Mouse (Mus musculus) midbrain, postnatal 0 days (tissue): ENCODE results near the gene Ly6g6e. TPM values are rescaled to one million over a fixed set of nuclear protein-coding genes. Genes with fewer than 3 reads are reported as not detected.
A peak's percentile ranks its signal among the peaks of the same experiment; 100 is the strongest.

Source experiments
- ATAC-seq: fragments of 200-750 bp; cut with Nextera tagmentation; 2 replicates; pipeline ENCODE4 v1.8.0; 2017; ENCODE audit warnings: moderate number of reproducible peaks, mild to moderate bottlenecking, moderate TSS enrichment, moderate library complexity; ENCODE audit not compliant: low FRiP score
- DNase-seq: peaks from one replicate; pipeline ENCODE4 v3.0.0-alpha.2; 2015; ENCODE audit warnings: low spot score
- H3K27ac ChIP-seq: fragments of 300-500 bp; sonication (generic); 2 replicates; pipeline ENCODE4 v1.5.1; 2014; ENCODE audit warnings: low read depth, mild to moderate bottlenecking, low read length, mixed read lengths
- H3K27me3 ChIP-seq: fragments of 300-500 bp; sonication (generic); 2 replicates; pipeline ENCODE4 v1.6.1; 2014; ENCODE audit warnings: low read length, control low read depth, mixed read lengths; ENCODE audit not compliant: insufficient read depth
- H3K36me3 ChIP-seq: fragments of 300-500 bp; sonication (generic); 2 replicates; pipeline ENCODE4 v1.6.1; 2014; ENCODE audit warnings: low read length, control low read depth, mixed read lengths; ENCODE audit not compliant: insufficient read depth
- H3K4me1 ChIP-seq: fragments of 300-500 bp; sonication (generic); 2 replicates; pipeline ENCODE4 v1.6.1; 2014; ENCODE audit warnings: mild to moderate bottlenecking, control low read depth, antibody characterized with exemption, low read length, mixed read lengths; ENCODE audit not compliant: insufficient read depth
- H3K4me2 ChIP-seq: fragments of 300-500 bp; sonication (generic); 2 replicates; pipeline ENCODE4 v1.6.1; 2014; ENCODE audit warnings: low read depth, mild to moderate bottlenecking, low read length, mixed read lengths; ENCODE audit not compliant: poor library complexity, severe bottlenecking
- H3K4me3 ChIP-seq: fragments of 300-500 bp; sonication (generic); 2 replicates; pipeline ENCODE4 v1.5.1; 2014; ENCODE audit warnings: low read depth, mild to moderate bottlenecking, low read length, moderate library complexity
- H3K9ac ChIP-seq: fragments of 300-500 bp; sonication (generic); replicated peaks from 2 replicates; pipeline ENCODE4 v1.6.1; 2014; ENCODE audit warnings: mild to moderate bottlenecking, low read length, moderate library complexity, mixed read lengths; ENCODE audit not compliant: poor library complexity, severe bottlenecking
- H3K9me3 ChIP-seq: fragments of 300-500 bp; sonication (generic); 2 replicates; pipeline ENCODE4 v1.6.1; 2016; ENCODE audit warnings: low read length, control low read depth
- CTCF ChIP-seq: IDR thresholded peaks from 2 replicates; pipeline ENCODE4 v1.5.1; 2016; ENCODE audit warnings: antibody characterized with exemption, mild to moderate bottlenecking
- WGBS: fragments of 180-500 bp; shearing (Covaris S2); extraction: QIAGEN DNeasy Blood & Tissue Kit; methylation state at CpG from one replicate; pipeline ENCODE4 v1.1.7; 2014; 5-methylcytosine and 5-hydroxymethylcytosine counted together
- polyA plus RNA-seq: library from polyadenylated mRNA; unstranded; fragments of >200 nt; fragmentation: Nextera tagmentation; extraction: Ambion mirVana; gene quantifications from 2 replicates; pipeline ENCODE4 v1.2.1, GENCODE M21; 2015
- total RNA-seq: library from RNA; depleted of rRNA; stranded (reverse); fragments of >200 nt; gene quantifications from 2 replicates; pipeline ENCODE4 v1.2.3, GENCODE M21; 2014

Ly6g6e gene
- total and polyA plus RNA-seq, 2 experiments from 2014 or later, result not detected

- Histone ChIP-seq H3K4me2 (peak overlapping the region; percentile 98), H3K9ac (peak overlapping the region; percentile 77; the same call in 1 of the 2 replicates), H3K4me1 (no peaks in the 10 kb centered on the region; the same call in 1 of the 2 replicates), H3K27me3 (no peaks in the 10 kb centered on the region), H3K36me3 (no peaks in the 10 kb centered on the region), H3K4me3 (no peak overlapping the region; the same call in 1 of the 2 replicates), H3K27ac (no peak overlapping the region), H3K9me3 (no peaks in the 10 kb centered on the region)
- DNase-seq (no peak), ATAC-seq (no peak)
- TF ChIP-seq CTCF, result no peak
- 84% methylated on average over 7 of the region's 7 CpGs for WGBS
Observed at GRCm38 (mm10) chr17:35044904-35045806, 31.5 kb upstream of the Ly6g6e start.

DNA sequence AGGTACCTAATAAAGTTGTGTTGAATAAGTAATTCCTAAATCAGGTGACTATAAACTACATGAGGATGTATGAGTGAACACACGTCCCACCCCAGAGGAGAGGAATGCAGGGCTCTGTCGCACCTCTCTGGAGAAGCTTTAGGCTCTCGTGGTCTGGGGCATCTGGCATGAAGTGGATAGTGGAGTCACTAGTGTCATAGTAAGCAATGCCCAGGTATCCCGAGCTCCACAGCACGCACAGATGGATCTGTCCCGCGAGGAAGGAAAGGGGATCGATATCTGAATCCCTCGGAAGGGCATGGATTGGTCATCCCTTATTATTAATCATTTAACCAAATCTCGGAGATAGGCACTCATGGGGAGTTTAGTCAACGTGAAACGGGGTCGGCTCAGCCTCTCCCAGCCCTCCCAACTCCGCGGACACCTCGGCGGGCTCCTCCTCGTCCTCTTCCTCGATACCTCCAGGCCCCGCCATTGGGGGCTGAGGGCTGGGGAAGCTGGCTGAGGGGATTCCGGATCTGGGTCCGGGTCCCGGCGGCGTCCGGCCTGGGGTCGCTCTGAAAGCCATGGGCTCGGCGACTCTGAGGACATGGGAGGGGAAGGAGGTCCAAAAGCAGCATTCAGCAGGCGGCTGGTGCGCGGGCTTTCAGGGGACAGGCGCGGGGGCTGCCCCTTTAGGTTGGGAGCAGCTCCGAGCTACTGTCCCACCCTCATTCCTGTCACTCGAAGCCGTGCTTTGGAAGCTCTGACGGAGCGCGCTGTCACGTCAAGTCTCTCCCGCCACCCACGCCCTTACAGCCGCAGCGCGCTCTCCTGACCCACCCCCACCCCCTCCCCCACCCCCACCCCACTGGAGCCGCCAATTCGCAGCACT lies 30.7 kb upstream of the Ly6g6e start:
- H3K4me2 ChIP-seq, result peak overlapping the region; percentile 98
- peak overlapping the region; percentile 59 for H3K4me3 ChIP-seq
- no peaks in the 10 kb centered on the region for H3K27me3 ChIP-seq
- no peak for DNase-seq
- no peaks in the 10 kb centered on the region; the same call in 1 of the 2 replicates for H3K4me1 ChIP-seq
- TF ChIP-seq CTCF, result no peak
- no peaks in the 10 kb centered on the region for H3K36me3 ChIP-seq
- H3K9me3 ChIP-seq, result no peaks in the 10 kb centered on the region
- peak overlapping the region; percentile 77 for H3K9ac ChIP-seq
- peak; percentile 17 for ATAC-seq
- H3K27ac ChIP-seq, result peak overlapping the region; percentile 47; the same call in 1 of the 2 replicates
- 6% methylated on average over 39 of the region's 48 CpGs for WGBS

DNA sequence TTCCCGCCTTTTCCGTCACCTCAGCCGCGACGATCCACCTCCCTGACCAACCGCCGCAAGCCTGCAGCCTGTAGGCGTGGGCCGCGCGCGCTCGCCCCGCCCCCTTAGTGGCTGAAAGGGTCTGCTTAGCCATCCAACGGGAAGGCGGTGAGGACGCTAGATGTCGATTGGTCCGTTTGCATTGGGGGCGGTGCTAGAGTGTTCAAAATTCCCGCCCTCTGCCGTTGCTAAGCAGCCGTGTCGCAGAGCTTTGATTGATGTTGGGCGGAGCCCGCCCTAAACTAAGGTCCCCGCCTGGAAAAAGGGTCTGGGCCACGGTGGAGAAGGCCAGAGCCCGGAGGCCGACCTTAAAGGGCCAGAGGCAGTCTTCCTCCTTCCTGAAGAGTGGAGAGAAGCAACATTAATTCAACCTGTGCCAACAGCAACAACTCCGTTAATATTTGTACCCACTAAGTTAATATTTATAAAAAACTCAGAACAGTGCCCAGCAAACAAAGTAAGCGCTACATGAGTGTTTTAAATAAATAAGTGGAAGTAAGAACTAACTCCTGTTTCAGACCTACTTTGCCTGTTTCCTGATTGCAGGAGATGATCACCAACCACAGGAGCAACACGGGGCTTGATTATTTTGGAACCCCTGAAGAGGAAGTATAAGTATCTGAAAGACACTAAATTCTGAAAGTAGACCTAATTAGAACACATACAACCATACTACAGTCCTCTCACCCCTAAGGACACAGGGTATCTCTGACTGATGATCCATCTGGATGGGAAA lies 29.8 kb upstream of the Ly6g6e start, which contains the start of gene Msh5:
Gene Msh5, minus strand, starts transcription at position 65 of the 775 bp plus-strand sequence.
- no peaks in the 10 kb centered on the region; the same call in 1 of the 2 replicates for H3K4me1 ChIP-seq

DNA sequence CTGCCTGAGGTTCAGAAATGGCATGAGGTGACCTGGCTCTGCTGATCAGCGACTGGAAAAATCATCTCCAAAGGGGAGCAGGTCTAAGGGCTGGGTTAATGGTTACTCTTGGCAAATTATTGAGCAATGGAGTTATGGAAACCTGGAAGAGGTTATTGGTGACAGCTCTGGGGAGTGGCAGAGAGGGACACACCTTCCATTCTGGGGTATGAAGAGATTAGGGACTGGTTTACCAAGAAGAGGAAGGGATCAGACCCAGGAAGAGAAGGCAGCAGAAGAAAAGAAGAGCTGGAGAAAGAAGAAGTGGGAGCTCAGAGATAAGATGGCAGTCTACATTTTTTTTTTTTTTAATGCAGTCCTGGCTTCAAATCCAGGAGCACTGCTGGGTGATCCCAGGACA lies 29.0 kb upstream of the Ly6g6e start:
- H3K4me2 ChIP-seq, result no peak overlapping the region
- no peaks in the 10 kb centered on the region for H3K36me3 ChIP-seq
- H3K27ac ChIP-seq, result no peak overlapping the region
- DNase-seq (no peak), ATAC-seq (no peak)
- TF ChIP-seq CTCF, result no peak
- no peak overlapping the region for H3K9ac ChIP-seq
- no peaks in the 10 kb centered on the region for H3K27me3 ChIP-seq
- H3K4me3 ChIP-seq, result no peak overlapping the region
- no peaks in the 10 kb centered on the region for H3K9me3 ChIP-seq
- 46% methylated on average over 1 of the region's 1 CpGs for WGBS
- no peaks in the 10 kb centered on the region; the same call in 1 of the 2 replicates for H3K4me1 ChIP-seq

More for the DNA sequence above, 29.8 kb upstream of the Ly6g6e start, which contains the start of gene Msh5:
- 3% methylated on average over 33 of the region's 33 CpGs for WGBS
- peak; percentile 99 for ATAC-seq
- Histone ChIP-seq H3K27me3 (no peaks in the 10 kb centered on the region), H3K36me3 (no peaks in the 10 kb centered on the region), H3K9ac (peak within 1 kb of the TSS; percentile 77), H3K4me3 (peak within 1 kb of the TSS; percentile 59), H3K27ac (peak within 1 kb of the TSS; percentile 47; the same call in 1 of the 2 replicates), H3K4me2 (peak within 1 kb of the TSS; percentile 98), H3K9me3 (no peaks in the 10 kb centered on the region)
- TF ChIP-seq CTCF, result no peak
- peak; percentile 99 for DNase-seq

DNA sequence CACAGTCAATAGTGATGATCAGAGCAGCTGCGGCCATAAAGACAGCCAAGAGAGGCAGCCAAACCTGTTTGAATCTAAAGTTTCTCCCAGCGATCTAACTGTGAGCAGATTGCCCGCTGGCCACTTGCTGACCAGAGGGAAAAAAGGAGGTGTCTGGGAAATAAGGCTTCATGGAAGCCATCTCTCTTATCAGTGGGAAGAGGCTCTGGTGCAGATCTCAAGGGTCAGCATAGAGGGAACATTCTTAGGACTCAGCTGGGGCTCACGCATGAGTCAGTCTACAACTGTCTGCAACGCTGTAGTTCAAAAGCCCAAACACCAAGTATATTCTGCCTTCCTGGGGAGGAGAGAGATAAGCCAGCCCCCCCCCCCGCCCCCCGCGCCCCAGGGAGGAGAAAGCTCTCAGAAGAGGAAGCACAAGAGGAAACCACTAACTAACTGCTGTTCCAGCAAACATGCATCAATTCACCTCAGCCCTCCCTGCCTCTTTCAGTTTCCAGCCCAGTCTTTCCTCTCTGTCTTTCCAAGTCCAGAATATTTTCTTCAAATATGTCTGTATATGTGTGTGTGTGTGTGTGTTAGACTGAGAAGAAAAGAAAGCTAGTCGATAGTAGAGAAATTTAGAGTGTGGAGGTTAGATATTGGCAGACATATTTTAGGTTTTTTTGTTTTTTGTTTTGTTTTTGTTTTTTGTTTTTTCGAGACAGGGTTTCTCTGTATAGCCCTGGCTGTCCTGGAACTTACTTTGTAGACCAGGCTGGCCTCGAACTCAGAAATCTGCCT lies 28.4 kb upstream of the Ly6g6e start:
- Histone ChIP-seq H3K9ac (no peak overlapping the region), H3K27ac (no peak overlapping the region), H3K36me3 (no peaks in the 10 kb centered on the region), H3K9me3 (no peaks in the 10 kb centered on the region), H3K27me3 (no peaks in the 10 kb centered on the region), H3K4me1 (no peaks in the 10 kb centered on the region; the same call in 1 of the 2 replicates), H3K4me2 (no peak overlapping the region), H3K4me3 (no peak overlapping the region)
- WGBS, result 34% methylated on average over 11 of the region's 11 CpGs
- no peak for DNase-seq
- TF ChIP-seq CTCF, result no peak
- no peak for ATAC-seq
